Mouse (Mus musculus): ENCODE measurements at regions not wholly inside any gene's neighbourhood (a gene's known extent, or its start where the extent isn't known, plus 50 kb on each side); places are given as distances from the start of the nearest gene placed in this dataset.

DNA sequence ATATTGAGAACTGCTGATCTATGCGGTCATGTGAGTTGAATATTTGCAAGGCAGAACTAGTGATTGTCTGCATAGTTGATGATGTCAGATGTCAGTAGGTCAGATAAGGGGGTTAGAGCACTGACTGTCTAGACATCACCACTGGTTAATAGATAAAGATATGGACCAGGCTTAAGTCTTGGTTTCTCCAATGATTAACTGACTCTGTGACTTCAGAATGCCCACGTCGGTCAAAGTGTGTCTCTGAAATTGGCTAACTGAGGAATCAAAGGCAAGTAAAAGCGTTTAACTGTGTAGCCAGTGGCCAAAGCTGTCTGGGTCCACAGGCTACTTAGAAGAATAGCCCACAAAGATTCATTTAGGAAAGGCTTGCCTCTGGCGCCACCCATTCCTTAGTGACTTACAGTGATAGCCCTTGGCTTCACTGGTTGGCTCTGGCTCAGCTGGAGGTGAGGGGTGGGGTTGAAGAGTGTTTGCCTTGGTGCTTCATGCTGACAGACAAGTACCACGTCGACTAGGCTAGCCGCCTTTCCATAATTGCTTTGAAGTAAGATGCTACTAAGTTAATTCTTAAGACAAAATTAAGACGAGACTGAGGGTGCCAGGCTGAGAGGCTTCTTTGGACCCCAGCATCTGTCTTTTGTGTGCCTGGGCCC is 463.1 kb downstream of the Insc start:
- Histone ChIP-seq H3K27ac (replicated peaks) (no peak overlapping the region), H3K9ac (replicated peaks) (no peak overlapping the region), H3K4me3 (no peak overlapping the region), H3K4me1 (no peaks in the 10 kb centered on the region), H3K4me2 (replicated peaks) (no peak overlapping the region), H3K36me3 (no peaks in the 10 kb centered on the region), H3K27me3 (0 out of 2 replicates have a peak, but pooled peaks cover 3% of the 10 kb centered on the region), H3K9me3 (no peaks in the 10 kb centered on the region)
- ATAC-seq (ENCODE audit: low FRiP score, low read depth): no peak
- WGBS: 72% methylated on average over 9 of the region's 9 CpGs

DNA sequence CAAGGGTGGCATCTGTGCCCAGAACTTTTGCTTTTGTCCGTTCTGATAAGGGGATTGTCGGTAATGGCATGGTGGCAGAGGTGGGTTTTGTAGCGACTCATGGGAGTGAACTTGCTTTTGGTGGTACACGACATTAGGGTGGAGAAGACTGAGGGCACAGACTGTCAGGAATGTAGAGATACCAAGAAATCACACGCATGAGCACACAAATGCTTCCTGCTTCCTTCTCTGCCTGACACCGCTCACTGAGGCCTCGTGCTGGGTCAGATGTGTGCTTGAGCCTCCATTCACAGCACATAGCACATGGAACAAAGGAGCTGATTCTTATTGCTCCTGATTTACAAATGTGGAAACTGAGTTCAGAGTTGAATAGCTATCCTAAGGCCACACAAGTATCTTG is 465.3 kb downstream of the Insc start:
- H3K27ac ChIP-seq (replicated peaks): no peak overlapping the region
- 0 out of 2 replicates have a peak, but pooled peaks cover 5% of the 10 kb centered on the region for H3K27me3 ChIP-seq
- H3K4me3 ChIP-seq: no peak overlapping the region
- H3K4me1 ChIP-seq: no peaks in the 10 kb centered on the region
- no peaks in the 10 kb centered on the region for H3K9me3 ChIP-seq
- no peak overlapping the region for H3K4me2 ChIP-seq (replicated peaks)
- no peaks in the 10 kb centered on the region for H3K36me3 ChIP-seq
- 76% methylated on average over 7 of the region's 7 CpGs for WGBS
- no peak for ATAC-seq (ENCODE audit: low FRiP score, low read depth)
- H3K9ac ChIP-seq (replicated peaks): no peak overlapping the region

DNA sequence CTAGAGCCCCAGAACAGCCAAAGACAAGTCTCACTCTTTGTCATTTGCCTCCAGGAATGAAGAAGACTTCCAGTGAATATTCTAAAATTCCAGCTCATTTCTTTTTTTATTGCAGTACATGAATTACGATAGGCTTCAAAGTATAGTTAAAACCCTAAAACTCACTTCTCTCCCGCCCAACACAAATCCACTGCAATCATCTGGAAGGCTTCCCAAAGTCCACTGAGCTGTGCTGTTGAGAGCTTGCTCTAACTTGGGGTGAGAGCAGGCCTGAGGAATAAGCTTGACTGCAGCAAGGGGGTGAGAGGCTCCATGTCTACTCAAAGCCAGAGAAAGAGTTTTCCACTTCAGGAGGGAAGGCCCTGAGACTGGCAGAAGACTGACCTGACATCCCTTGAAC is 466.5 kb downstream of the Insc start:
- Histone ChIP-seq H3K9ac (replicated peaks) (no peak overlapping the region), H3K9me3 (no peaks in the 10 kb centered on the region), H3K4me3 (no peak overlapping the region), H3K4me2 (replicated peaks) (no peak overlapping the region), H3K4me1 (no peaks in the 10 kb centered on the region), H3K27ac (replicated peaks) (no peak overlapping the region), H3K36me3 (no peaks in the 10 kb centered on the region), H3K27me3 (0 out of 2 replicates have a peak, but pooled peaks cover 10% of the 10 kb centered on the region)
- ATAC-seq (ENCODE audit: low FRiP score, low read depth): no peak
- 92% methylated on average over 2 of the region's 2 CpGs for WGBS

DNA sequence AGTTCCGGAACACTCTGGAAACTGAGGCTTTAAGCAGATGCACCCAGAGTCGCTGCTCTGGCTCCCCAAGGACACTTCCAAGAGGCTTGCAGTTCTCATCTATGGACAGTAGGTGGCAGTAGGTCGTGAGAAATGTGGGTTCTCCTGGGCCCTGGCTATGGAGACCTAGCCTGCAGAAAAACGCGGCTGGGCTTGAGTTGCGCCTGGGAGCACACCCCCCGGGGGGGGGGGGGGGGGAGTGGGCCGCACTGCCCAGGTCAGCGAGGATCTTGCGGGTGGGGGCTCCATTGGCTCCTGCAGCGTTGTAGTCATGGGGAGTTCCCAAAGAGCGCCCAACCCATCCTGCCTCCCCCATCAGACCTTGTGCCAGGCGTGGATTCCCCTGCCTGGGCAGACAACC is 473.3 kb downstream of the Insc start:
- Histone ChIP-seq H3K9ac (replicated peaks) (peak overlapping the region; percentile 17; the same call in 1 of the 2 replicates), H3K27me3 (peaks cover 12% of the 10 kb centered on the region; the same call in 1 of the 2 replicates), H3K36me3 (no peaks in the 10 kb centered on the region), H3K4me3 (peak overlapping the region; percentile 30), H3K4me1 (peaks cover 23% of the 10 kb centered on the region), H3K27ac (replicated peaks) (no peak overlapping the region), H3K9me3 (no peaks in the 10 kb centered on the region), H3K4me2 (replicated peaks) (peak overlapping the region; percentile 56)
- WGBS: under 1% methylated on average over 13 of the region's 13 CpGs
- ATAC-seq (ENCODE audit: low FRiP score, low read depth): peak; percentile 89

DNA sequence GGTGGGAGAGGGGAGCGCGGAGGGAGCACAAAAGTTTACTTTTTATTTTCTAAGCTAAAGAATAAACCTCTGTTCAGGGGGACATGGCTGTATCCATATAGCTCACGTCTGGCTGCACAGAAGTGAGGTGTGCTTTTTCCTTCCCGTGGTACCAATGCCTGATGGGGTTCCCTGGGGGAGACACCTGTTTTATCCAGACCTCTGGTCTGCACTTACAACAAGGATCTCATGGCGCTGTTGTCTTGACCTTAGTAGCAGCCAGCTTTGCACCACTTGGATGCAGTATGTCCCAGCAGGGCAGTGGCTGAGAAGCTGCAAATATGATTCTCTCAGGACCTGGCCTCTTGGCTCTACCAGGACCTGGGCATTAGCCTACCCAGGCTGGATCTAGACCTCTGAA is 473.8 kb downstream of the Insc start:
- Histone ChIP-seq H3K9ac (replicated peaks) (peak overlapping the region; percentile 17; the same call in 1 of the 2 replicates), H3K4me3 (peak overlapping the region; percentile 30), H3K27ac (replicated peaks) (no peak overlapping the region), H3K4me1 (peaks cover 23% of the 10 kb centered on the region), H3K27me3 (peaks cover 12% of the 10 kb centered on the region; the same call in 1 of the 2 replicates), H3K4me2 (replicated peaks) (peak overlapping the region; percentile 56), H3K36me3 (no peaks in the 10 kb centered on the region), H3K9me3 (no peaks in the 10 kb centered on the region)
- WGBS: 5% methylated on average over 5 of the region's 5 CpGs
- ATAC-seq (ENCODE audit: low FRiP score, low read depth): peak; percentile 35

DNA sequence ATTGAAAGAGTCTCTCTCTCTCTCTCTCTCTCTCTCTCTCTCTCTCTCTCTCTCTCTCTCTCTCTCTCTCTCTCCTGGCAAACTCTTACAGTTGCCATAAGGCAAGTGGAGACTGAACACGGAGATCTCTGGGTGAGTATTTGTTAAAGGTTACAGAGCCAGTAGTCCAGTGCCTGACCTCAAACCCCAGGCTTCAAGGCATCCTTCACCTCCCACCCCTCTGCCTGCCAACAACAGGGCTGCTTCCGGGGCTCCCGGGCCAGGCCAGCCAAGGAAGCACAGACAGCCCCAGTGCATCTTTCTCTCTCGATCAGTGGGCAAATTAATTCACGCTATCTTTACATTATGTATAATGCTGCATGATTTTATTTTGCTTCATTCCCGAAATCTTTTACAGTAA is 474.2 kb downstream of the Insc start:
- no peaks in the 10 kb centered on the region for H3K9me3 ChIP-seq
- 37% methylated on average over 6 of the region's 6 CpGs for WGBS
- H3K4me3 ChIP-seq: no peak overlapping the region
- H3K27me3 ChIP-seq: peaks cover 12% of the 10 kb centered on the region; the same call in 1 of the 2 replicates
- no peak for ATAC-seq (ENCODE audit: low FRiP score, low read depth)
- H3K4me2 ChIP-seq (replicated peaks): peak overlapping the region; percentile 56; the same call in 1 of the 2 replicates
- H3K4me1 ChIP-seq: peaks cover 23% of the 10 kb centered on the region
- H3K27ac ChIP-seq (replicated peaks): no peak overlapping the region
- H3K36me3 ChIP-seq: no peaks in the 10 kb centered on the region
- no peak overlapping the region for H3K9ac ChIP-seq (replicated peaks)

DNA sequence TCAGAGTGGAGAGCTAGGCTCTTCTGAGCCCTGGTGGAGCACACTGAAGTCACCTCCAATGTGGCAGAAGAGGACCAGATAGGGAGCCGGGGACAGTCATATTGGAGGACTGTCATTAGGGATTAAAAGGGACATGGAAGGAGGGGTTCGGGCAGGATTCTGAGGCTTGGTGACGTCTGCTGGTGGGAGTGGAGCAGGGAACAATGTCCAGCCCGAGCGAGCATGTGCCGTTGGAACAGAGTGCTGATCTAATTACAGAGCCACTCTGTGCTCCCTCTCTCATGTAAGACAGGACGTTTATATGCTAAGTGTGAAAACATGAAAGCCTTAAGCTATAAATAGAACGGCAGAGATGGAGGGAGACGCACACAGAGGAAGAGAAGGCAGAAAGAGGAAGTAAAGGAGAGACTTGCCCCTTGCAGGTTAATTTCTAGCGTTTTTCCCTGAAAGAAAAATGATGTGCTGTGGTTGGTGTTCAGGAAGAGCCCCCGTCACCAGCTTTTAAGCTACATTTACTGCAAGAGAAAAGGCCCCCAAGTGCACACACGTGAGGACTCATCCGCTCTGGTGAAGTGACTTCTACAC is 475.2 kb downstream of the Insc start:
- Histone ChIP-seq H3K4me2 (replicated peaks) (peak overlapping the region; percentile 16; the same call in 1 of the 2 replicates), H3K9me3 (no peaks in the 10 kb centered on the region), H3K36me3 (no peaks in the 10 kb centered on the region), H3K27ac (replicated peaks) (no peak overlapping the region), H3K9ac (replicated peaks) (no peak overlapping the region), H3K4me3 (no peak overlapping the region), H3K27me3 (peaks cover 11% of the 10 kb centered on the region; the same call in 1 of the 2 replicates), H3K4me1 (peaks cover 23% of the 10 kb centered on the region)
- ATAC-seq (ENCODE audit: low FRiP score, low read depth): peak; percentile 53
- WGBS: 28% methylated on average over 13 of the region's 13 CpGs

DNA sequence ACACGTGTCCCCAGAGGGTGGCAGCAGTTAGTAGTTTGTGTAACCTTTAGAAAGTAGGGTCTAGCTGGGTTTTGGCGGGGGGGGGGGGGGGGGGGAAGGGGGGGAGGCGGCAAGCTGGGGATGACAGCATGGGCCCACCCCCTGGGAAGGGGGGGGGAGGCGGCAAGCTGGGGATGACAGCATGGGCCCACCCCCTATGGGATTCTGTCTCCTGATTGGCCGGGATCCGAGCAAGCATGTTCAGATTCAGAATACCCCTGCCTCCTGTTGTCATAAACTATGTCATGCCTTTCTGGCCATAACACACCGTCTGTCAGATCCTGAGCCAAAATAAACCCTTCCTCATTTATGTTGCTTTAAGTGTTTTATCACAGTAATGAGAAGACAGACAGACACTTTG is 479.1 kb downstream of the Insc start:
- ATAC-seq (ENCODE audit: low FRiP score, low read depth): no peak
- 56% methylated on average over 4 of the region's 7 CpGs for WGBS
- no peak overlapping the region for H3K9ac ChIP-seq (replicated peaks)
- no peaks in the 10 kb centered on the region for H3K9me3 ChIP-seq
- H3K36me3 ChIP-seq: no peaks in the 10 kb centered on the region
- peaks cover 14% of the 10 kb centered on the region for H3K4me1 ChIP-seq
- no peak overlapping the region for H3K4me3 ChIP-seq
- no peak overlapping the region for H3K4me2 ChIP-seq (replicated peaks)
- H3K27ac ChIP-seq (replicated peaks): no peak overlapping the region
- H3K27me3 ChIP-seq: peaks cover 6% of the 10 kb centered on the region; the same call in 1 of the 2 replicates

DNA sequence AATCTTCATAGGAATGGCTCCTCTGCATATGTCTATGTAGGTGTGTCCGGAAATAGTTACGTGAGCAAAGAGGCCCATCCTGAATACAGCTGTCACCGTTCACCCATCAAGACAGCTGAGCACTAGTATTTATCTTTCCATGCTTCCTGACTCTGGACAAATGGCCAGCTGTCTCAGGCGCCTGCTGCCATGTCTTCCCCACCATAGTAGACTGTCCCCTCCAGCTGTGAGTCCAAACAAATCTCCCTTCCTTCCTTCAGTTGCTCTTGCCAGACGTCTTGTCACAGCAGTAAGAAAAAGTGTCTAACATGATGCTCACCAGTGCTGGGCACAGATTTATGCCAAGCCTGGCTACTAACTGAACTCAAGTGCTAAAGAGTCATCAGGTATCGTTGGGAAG is 487.0 kb downstream of the Insc start:
- Histone ChIP-seq H3K9ac (replicated peaks) (no peak overlapping the region), H3K27me3 (no peaks in the 10 kb centered on the region; the same call in 1 of the 2 replicates), H3K36me3 (no peaks in the 10 kb centered on the region), H3K9me3 (no peaks in the 10 kb centered on the region), H3K4me1 (peaks cover 14% of the 10 kb centered on the region), H3K4me3 (no peak overlapping the region), H3K4me2 (replicated peaks) (no peak overlapping the region), H3K27ac (replicated peaks) (no peak overlapping the region)
- no peak for ATAC-seq (ENCODE audit: low FRiP score, low read depth)
- 80% methylated on average over 6 of the region's 6 CpGs for WGBS

DNA sequence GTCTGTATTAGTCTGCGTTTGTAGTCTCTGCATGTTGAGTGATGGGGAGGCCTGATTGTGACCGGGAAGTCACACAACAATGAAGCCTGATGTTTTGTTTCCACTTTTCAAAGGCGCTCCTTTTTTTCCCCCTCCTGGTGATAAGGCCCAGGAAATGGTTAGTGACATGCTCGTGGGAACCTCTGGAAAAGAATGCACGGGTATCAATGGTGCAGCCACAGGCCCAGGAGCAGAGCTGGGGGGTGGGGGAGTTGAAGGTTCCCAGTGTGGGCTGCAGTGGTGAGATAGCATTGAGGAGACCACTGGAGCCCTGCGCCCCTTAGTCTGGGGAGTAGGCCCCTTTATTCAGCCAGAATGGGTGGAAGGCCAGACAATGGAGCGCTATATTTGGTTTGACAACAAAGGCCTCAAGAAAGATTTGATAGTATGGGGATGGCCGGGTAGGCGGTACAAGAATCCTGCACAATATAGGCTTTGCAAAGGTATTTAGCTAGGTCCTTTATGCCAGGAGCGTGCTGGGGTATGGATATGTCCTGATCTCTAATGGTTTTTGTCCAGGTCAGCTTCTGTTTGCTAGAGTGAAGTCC is 490.4 kb downstream of the Insc start:
- ATAC-seq (ENCODE audit: low FRiP score, low read depth): peak; percentile 83; the same call in 1 of the 2 replicates
- Histone ChIP-seq H3K36me3 (no peaks in the 10 kb centered on the region), H3K9me3 (no peaks in the 10 kb centered on the region), H3K27ac (replicated peaks) (0 out of 2 replicates have a peak overlapping the region, but pooled peaks have one; percentile 4), H3K4me1 (peaks cover 14% of the 10 kb centered on the region), H3K9ac (replicated peaks) (no peak overlapping the region), H3K4me2 (replicated peaks) (no peak overlapping the region), H3K4me3 (no peak overlapping the region), H3K27me3 (no peaks in the 10 kb centered on the region)
- 24% methylated on average over 10 of the region's 10 CpGs for WGBS

DNA sequence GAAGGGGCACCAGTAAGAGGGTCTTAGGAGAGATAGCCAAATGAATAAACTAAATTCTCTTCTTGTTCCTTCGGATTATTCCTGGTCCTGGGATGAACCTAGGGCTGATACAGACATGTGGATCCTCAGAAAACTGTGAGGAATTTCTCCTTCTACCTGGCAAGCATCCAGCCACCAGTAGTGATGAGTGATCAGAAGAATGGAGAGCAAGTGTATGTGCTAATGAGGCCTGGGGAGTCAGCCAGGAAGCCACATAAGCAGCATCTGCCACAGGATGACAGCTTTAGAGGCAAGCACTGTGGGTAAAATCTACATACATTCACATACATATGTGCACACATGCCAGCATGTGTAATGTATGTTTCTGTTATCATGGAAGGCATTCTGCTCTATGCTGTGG is 493.6 kb downstream of the Insc start:
- H3K36me3 ChIP-seq: no peaks in the 10 kb centered on the region
- ATAC-seq (ENCODE audit: low FRiP score, low read depth): no peak
- no peaks in the 10 kb centered on the region for H3K9me3 ChIP-seq
- no peak overlapping the region for H3K4me2 ChIP-seq (replicated peaks)
- no peak overlapping the region for H3K27ac ChIP-seq (replicated peaks)
- 90% methylated on average over 1 of the region's 1 CpGs for WGBS
- H3K9ac ChIP-seq (replicated peaks): no peak overlapping the region
- H3K27me3 ChIP-seq: no peaks in the 10 kb centered on the region
- peaks cover 14% of the 10 kb centered on the region for H3K4me1 ChIP-seq
- no peak overlapping the region for H3K4me3 ChIP-seq

Measured in midbrain, embryonic 12.5 days (tissue).